Mouse (Mus musculus) small intestine, adult 10 weeks (tissue): Measurements from ENCODE around the gene Cpa4. TPM values are rescaled to one million over a fixed set of nuclear protein-coding genes. Genes with fewer than 3 reads are reported as not detected.

Experiments used
- polyA plus RNA-seq: library from polyadenylated mRNA; stranded (reverse); fragments of 350-450 nt; fragmentation: Illumina TruSeq; extraction: RNeasy Lipid Tissue Mini Kit (QIAGEN cat#74804); gene quantifications from one replicate; pipeline ENCODE4 v1.2.3, GENCODE M21; 2014; ENCODE audit warnings: low replicate concordance

Gene Cpa4
- polyA plus RNA-seq: not detected

GRCm38 (mm10) chr6:30568069-30568468 lies at the start of gene Cpa4:
Cpa4 (plus strand) TSS chr6:30568369.

GRCm38 (mm10) chr6:30541009-30541799 lies 27.0 kb upstream of the Cpa4 start, which contains the start of gene Cpa2:
Cpa2 (plus strand) TSS chr6:30541582.

GRCm38 (mm10) chr6:30610710-30611109 lies 42.5 kb downstream of the Cpa4 start, which contains the start of gene Cpa5:
Cpa5 (plus strand) TSS chr6:30611010.

GRCm38 (mm10) chr6:30638674-30639268 lies 70.6 kb downstream of the Cpa4 start, which contains the start of gene Cpa1:
Cpa1 (plus strand) TSS chr6:30639218.

Other genes with a start within 250 kb of the Cpa4 start
- gene Zc3hc1, start 177.3 kb upstream of the Cpa4 start, polyA plus RNA-seq: 0.89 TPM
- gene Klhdc10, start 166.5 kb upstream of the Cpa4 start, polyA plus RNA-seq: 27.2 TPM
- 25.6 TPM for gene Tmem209, start 58.6 kb upstream of the Cpa4 start, polyA plus RNA-seq
- not detected for gene Ssmem1, start 58.5 kb upstream of the Cpa4 start, polyA plus RNA-seq
- 141 TPM for gene Cpa2, start 26.8 kb upstream of the Cpa4 start, polyA plus RNA-seq
- not detected for gene Cpa5, start 42.6 kb downstream of the Cpa4 start, polyA plus RNA-seq
- gene Cpa1, start 70.8 kb downstream of the Cpa4 start, polyA plus RNA-seq: 56.2 TPM
- gene Cep41, start 125.4 kb downstream of the Cpa4 start, polyA plus RNA-seq: 5.6 TPM
- gene Mest, start 155.2 kb downstream of the Cpa4 start, polyA plus RNA-seq: 1.9 TPM